Mouse (Mus musculus) forebrain, embryonic 16.5 days (tissue): ENCODE measurements around the gene Gmnc. TPM values are rescaled to one million over a fixed set of nuclear protein-coding genes. Genes with fewer than 3 reads are reported as not detected.

Source experiments
- ATAC-seq: fragments of 200-750 bp; cut with Nextera tagmentation; 2 replicates; pipeline ENCODE4 v1.8.0; 2017; ENCODE audit warnings: mild to moderate bottlenecking, moderate library complexity
- H3K27ac ChIP-seq: fragments of 300-500 bp; sonication (generic); 2 replicates; pipeline ENCODE4 v1.5.1; 2014; ENCODE audit warnings: low read length, control low read depth
- H3K27me3 ChIP-seq: fragments of 300-500 bp; sonication (generic); replicated peaks from 2 replicates; pipeline ENCODE4 v1.6.1; 2014; ENCODE audit warnings: low read length; ENCODE audit not compliant: control insufficient read depth, insufficient read depth
- H3K36me3 ChIP-seq: fragments of 300-500 bp; sonication (generic); 2 replicates; pipeline ENCODE4 v1.6.1; 2014; ENCODE audit not compliant: control insufficient read depth, insufficient read depth
- H3K4me1 ChIP-seq: fragments of 300-500 bp; sonication (generic); replicated peaks from 2 replicates; pipeline ENCODE4 v1.6.1; 2014; ENCODE audit warnings: low read length; ENCODE audit not compliant: control insufficient read depth, insufficient read depth
- H3K4me2 ChIP-seq: fragments of 300-500 bp; sonication (generic); 2 replicates; pipeline ENCODE4 v1.6.1; 2014; ENCODE audit warnings: mild to moderate bottlenecking, low read length, control low read depth
- H3K4me3 ChIP-seq: fragments of 300-500 bp; sonication (generic); replicated peaks from 2 replicates; pipeline ENCODE4 v1.5.1; 2014; ENCODE audit warnings: mild to moderate bottlenecking, low read length, control low read depth
- H3K9ac ChIP-seq: fragments of 300-500 bp; sonication (generic); replicated peaks from 2 replicates; pipeline ENCODE4 v1.6.1; 2014; ENCODE audit warnings: low read depth, low read length, control low read depth
- H3K9me3 ChIP-seq: fragments of 300-500 bp; sonication (generic); 2 replicates; pipeline ENCODE4 v1.6.1; 2016; ENCODE audit warnings: low read length; ENCODE audit not compliant: control insufficient read depth
- WGBS: fragments of 180-500 bp; shearing (Covaris S2); extraction: QIAGEN DNeasy Blood & Tissue Kit; methylation state at CpG from one replicate; pipeline ENCODE4 v1.1.7; 2014; 5-methylcytosine and 5-hydroxymethylcytosine counted together
- polyA plus RNA-seq: library from polyadenylated mRNA; unstranded; fragments of >200 nt; fragmentation: Nextera tagmentation; extraction: Ambion mirVana; gene quantifications from 2 replicates; pipeline ENCODE4 v1.2.1, GENCODE M21; 2015

The Gmnc gene
- 0.11 and 0.14 TPM in 2 replicates for polyA plus RNA-seq

DNA sequence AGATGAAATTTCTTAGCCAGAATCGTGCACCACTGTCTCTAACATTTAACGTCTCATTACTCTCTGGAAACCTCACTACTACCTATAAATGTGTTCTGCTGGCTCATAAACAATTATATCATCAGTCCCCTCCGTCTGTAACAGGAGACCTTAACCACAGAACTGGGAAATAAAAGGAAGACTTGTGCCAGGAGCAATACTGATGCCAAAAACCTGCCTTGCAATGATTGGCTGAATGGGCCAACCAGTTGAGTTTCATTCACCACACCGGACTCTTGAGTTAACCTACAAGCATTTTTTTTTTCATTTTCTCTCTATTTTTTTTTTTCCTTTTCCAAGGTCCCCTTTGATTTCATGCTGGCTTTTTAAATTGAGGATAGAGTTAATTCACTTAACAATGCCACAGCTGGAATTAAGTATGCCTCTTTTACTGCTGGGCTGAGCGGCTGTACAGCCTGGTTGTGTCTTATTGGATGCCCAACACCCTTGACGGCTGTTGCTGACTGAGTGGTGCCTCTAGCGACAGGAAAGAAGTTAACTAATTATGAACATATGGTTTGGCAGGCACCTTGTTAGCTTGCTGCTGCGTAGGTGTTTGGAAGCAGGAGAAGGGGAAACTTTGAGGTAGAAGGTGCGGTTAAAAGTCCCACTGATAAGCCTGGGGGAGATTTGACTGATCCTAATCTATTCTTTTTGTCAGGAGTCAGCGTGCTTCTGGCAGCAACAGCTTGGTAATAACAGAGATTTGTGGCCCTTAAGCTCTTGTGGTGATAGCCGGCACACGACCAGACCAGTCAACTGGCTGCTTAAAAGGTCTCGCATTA, at the start of gene Gmnc:
Gene Gmnc, minus strand, starts transcription at position 176 of the 824 bp plus-strand sequence.
- Histone ChIP-seq H3K27ac (no peak within 1 kb of the TSS), H3K36me3 (no peaks in the 10 kb centered on the region), H3K4me2 (no peak within 1 kb of the TSS), H3K9me3 (no peaks in the 10 kb centered on the region), H3K9ac (no peak within 1 kb of the TSS), H3K4me1 (peaks cover 7% of the 10 kb centered on the region; the same call in 1 of the 2 replicates), H3K4me3 (no peak within 1 kb of the TSS), H3K27me3 (0 out of 2 replicates have a peak, but pooled peaks cover 4% of the 10 kb centered on the region)
- no peak for ATAC-seq
- 29% methylated on average over 13 of the region's 13 CpGs for WGBS

DNA sequence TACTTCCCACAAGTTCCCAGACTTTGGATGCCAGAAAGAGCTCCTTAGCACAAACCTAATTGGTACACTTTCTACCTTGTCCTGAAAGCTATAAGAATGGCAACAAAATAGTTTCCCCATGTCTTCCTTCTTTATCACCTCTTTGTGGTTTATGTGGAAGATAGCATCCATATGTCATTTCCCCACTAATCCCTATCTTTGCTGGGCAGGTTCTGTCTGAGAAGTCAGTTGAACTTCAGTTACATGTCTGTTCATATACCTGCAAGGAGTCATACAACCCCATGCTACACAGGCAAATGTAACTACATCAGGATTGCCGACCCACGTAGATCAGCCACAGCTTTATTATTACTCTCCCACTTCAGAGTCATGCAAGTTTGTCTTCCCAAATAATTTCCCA, 35.8 kb upstream of the Gmnc start:
- WGBS = 100% methylated on average over 2 of the region's 2 CpGs
- Histone ChIP-seq H3K9ac (no peak overlapping the region), H3K4me3 (no peak overlapping the region), H3K4me2 (no peak overlapping the region), H3K36me3 (no peaks in the 10 kb centered on the region), H3K27me3 (no peaks in the 10 kb centered on the region), H3K4me1 (no peaks in the 10 kb centered on the region), H3K27ac (no peak overlapping the region), H3K9me3 (no peaks in the 10 kb centered on the region)
- ATAC-seq = no peak

DNA sequence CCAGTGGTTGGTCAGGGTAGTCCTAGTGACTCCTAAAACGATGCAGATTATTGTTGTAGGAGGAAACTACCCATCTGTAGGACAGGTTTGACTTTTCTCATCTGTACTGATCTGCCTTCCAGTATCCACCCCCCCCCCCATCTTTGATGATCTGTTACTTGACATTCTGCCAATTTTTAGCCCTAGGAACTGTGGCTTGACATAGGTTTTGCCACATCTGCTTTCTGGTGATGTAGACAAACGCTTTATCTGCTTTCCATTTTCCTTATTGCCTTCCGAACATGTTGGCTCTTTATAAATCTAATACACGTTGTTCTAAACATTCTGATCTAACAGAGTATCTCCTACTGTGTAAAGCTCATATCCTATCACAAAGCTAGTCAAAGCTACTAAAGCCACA, 34.8 kb upstream of the Gmnc start:
- WGBS = 95% methylated on average over 4 of the region's 4 CpGs
- no peaks in the 10 kb centered on the region for H3K36me3 ChIP-seq
- no peaks in the 10 kb centered on the region for H3K4me1 ChIP-seq
- no peak overlapping the region for H3K27ac ChIP-seq
- ATAC-seq = no peak
- H3K9ac ChIP-seq = no peak overlapping the region
- no peak overlapping the region for H3K4me2 ChIP-seq
- no peak overlapping the region for H3K4me3 ChIP-seq
- H3K9me3 ChIP-seq = no peaks in the 10 kb centered on the region
- no peaks in the 10 kb centered on the region for H3K27me3 ChIP-seq

DNA sequence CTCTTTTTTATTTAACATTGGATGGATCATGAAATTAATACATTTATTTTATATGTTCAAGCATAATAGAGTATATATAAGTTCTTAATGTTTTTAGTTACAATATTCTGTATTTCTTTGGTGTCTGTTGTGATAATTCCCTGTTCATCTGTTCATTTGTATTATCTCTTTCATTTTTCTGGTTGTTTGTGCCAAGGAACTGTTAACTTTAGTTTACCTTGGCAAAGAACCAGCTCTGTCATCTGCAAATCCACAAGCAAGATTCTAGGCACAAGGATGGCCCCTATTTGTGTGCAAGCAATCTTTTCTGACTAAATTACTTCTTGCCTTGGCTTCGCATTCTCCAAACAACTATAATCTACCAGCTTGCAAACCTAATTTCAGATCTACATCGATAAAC, 31.3 kb upstream of the Gmnc start:
- no peak overlapping the region for H3K27ac ChIP-seq

DNA sequence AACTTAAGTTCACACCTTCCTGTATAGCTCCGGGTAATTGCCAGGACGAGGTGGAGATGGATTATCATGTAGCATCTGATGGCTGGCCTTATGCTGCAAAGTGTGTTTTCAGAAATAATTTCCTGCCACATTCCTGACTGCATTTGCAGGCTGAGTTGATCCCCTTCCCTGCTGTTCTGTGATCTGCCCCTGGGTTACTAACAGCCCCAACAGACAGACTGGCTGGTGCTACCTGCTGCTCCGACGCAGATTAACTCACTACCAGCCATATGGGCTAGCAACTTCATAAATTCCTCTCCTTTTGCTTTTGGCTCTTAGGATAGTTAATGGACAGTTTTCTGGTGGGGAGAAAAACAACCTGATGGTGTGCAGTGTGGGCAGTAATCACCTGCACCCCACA, 25.9 kb upstream of the Gmnc start:
- Histone ChIP-seq H3K9ac (no peak overlapping the region), H3K4me3 (no peak overlapping the region), H3K9me3 (no peaks in the 10 kb centered on the region), H3K36me3 (no peaks in the 10 kb centered on the region), H3K27ac (no peak overlapping the region), H3K4me2 (no peak overlapping the region), H3K4me1 (no peaks in the 10 kb centered on the region), H3K27me3 (no peaks in the 10 kb centered on the region)
- WGBS = 25% methylated on average over 4 of the region's 4 CpGs
- ATAC-seq = peak; percentile 64

More for the DNA sequence above, 31.3 kb upstream of the Gmnc start:
- Histone ChIP-seq H3K9me3 (no peaks in the 10 kb centered on the region), H3K4me1 (no peaks in the 10 kb centered on the region), H3K4me3 (no peak overlapping the region), H3K9ac (no peak overlapping the region), H3K36me3 (no peaks in the 10 kb centered on the region), H3K27me3 (no peaks in the 10 kb centered on the region), H3K4me2 (no peak overlapping the region)
- 84% methylated on average over 2 of the region's 2 CpGs for WGBS
- ATAC-seq = no peak

DNA sequence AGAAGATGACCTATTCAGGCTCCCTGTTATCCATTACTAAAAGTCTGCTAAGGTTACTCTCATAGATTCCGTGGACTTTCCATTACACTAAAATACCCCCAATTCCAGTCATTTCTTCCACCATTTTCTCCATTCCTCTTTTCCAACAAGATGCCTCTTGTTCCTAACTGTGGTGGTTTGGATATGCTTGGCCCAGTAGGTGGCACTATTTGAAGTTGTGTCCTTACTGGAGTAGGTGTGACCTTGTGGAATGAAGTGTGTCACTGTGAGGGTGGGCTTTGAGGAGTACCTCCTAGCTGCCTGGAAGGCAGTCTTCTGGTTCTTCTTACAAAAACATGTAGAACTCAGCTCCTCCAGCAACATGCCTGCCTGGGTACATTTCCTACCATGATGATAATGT, 11.3 kb upstream of the Gmnc start:
- ATAC-seq = no peak

DNA sequence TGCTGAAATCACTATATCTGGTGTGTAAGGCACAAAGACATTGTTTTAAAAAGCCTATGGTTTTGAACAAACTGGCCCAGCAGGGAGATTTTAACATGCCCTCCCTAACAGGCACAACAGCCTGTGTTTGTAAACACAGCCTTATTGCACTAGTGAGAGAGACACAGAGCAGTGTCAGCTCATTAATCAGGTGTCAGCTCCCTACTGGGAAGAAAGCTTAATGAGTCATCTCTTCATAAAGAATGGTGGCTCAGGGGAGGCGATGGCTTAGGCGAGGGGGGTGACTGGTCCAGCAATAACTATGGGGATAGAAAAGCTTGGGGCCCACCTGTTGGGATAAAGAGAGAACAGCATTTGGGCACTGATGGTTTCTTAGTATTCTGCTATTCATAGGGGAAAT, 8.1 kb upstream of the Gmnc start:
- Histone ChIP-seq H3K9me3 (no peaks in the 10 kb centered on the region), H3K9ac (no peak overlapping the region), H3K4me2 (no peak overlapping the region), H3K27ac (no peak overlapping the region), H3K4me1 (no peaks in the 10 kb centered on the region), H3K36me3 (no peaks in the 10 kb centered on the region), H3K4me3 (no peak overlapping the region), H3K27me3 (0 out of 2 replicates have a peak, but pooled peaks cover 3% of the 10 kb centered on the region)
- WGBS = 0% methylated on average over 2 of the region's 2 CpGs
- peak; percentile 38 for ATAC-seq

More for the DNA sequence above, 11.3 kb upstream of the Gmnc start:
- H3K4me2 ChIP-seq = no peak overlapping the region
- no peaks in the 10 kb centered on the region for H3K27me3 ChIP-seq
- no peak overlapping the region for H3K4me3 ChIP-seq
- no peaks in the 10 kb centered on the region for H3K4me1 ChIP-seq
- H3K27ac ChIP-seq = no peak overlapping the region
- no peaks in the 10 kb centered on the region for H3K9me3 ChIP-seq
- WGBS = 91% methylated on average over 1 of the region's 1 CpGs
- no peak overlapping the region for H3K9ac ChIP-seq
- no peaks in the 10 kb centered on the region for H3K36me3 ChIP-seq

DNA sequence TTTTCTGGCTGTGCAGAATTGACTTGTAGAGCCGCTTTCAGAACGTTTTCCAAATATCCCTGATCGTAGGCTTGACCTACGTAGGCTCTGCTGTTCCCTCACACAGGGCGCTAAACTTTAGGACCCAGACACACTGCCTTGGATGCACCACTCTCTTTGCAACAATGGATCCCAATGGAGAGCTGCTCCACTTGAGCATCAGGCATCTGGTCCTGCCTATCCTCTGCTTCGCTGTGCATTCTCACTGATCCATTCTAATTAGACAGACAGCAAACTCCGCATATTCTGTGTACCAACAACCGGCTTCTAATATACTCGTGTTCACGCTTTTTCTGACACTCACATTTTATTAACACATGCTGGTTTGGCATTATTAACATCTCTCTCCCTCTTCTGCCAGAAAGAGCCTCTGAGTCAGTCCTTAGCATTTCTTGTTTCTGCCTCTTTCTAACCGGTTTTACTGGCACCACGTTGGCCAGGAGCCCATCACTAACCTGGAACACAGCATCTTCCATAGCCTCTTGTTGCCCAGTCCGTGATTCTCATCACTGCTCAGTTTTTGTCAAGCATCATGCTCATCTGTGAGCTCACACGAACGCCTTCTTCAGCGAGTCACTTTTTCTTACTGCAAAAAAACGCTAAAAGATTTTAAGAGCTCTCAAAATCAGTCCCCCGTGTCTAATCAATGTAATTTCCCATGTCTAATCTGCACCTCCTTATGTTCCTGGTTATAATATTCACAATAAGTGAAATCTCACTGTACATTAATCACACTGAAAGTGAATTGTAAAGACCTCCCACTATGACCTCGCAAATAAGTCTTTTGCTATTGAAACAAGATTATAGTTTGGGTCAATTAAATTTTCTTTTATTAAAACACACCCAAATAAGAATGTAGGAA, 1.8 kb downstream of the Gmnc start:
- ATAC-seq = peak; percentile 93
- peak overlapping the region; percentile 2 for H3K4me2 ChIP-seq

DNA sequence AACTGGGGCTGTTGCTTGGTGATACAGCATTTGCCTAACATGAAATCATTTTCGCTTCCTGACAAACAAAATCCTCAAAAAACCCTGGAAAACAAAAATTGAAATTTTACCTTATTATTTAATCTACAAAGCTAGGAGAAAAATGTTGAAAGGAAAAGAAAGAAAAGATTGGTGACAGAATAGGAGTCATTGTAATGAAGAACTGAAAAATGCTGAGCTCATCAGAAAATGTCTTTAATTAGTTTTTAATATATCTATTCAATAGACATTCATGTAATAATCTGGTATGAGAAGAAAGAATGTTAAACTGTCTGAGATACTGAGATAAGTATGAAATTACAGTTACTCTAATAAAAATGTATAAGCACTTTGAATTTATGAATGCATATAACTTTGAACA, 3.3 kb downstream of the Gmnc start:
- H3K4me2 ChIP-seq = no peak overlapping the region
- ATAC-seq = no peak
- 94% methylated on average over 1 of the region's 1 CpGs for WGBS

More for the DNA sequence above, 1.8 kb downstream of the Gmnc start:
- Histone ChIP-seq H3K36me3 (no peaks in the 10 kb centered on the region), H3K9ac (no peak overlapping the region), H3K4me3 (no peak overlapping the region), H3K27ac (no peak overlapping the region), H3K4me1 (peaks cover 7% of the 10 kb centered on the region; the same call in 1 of the 2 replicates), H3K27me3 (0 out of 2 replicates have a peak, but pooled peaks cover 3% of the 10 kb centered on the region), H3K9me3 (no peaks in the 10 kb centered on the region)
- WGBS = 49% methylated on average over 19 of the region's 19 CpGs

More for the DNA sequence above, 3.3 kb downstream of the Gmnc start:
- 0 out of 2 replicates have a peak, but pooled peaks cover 3% of the 10 kb centered on the region for H3K27me3 ChIP-seq
- no peaks in the 10 kb centered on the region for H3K36me3 ChIP-seq
- H3K4me3 ChIP-seq = no peak overlapping the region
- no peak overlapping the region for H3K9ac ChIP-seq
- no peaks in the 10 kb centered on the region for H3K9me3 ChIP-seq
- peaks cover 7% of the 10 kb centered on the region; the same call in 1 of the 2 replicates for H3K4me1 ChIP-seq
- H3K27ac ChIP-seq = no peak overlapping the region
